Mouse (Mus musculus) lung, postnatal 4 days (tissue): ENCODE data around the gene Raly.
"Not testable (repeated sequence)": the region's sequence is repeated elsewhere in the genome, so short reads cannot be mapped to it uniquely, and the experiment has no call there.

Experiments
- DNase-seq, 2 experiments: peaks; one replicate each; pipeline ENCODE4 v3.0.0; 2021

Gene Raly

GRCm38 (mm10) chr2:154848086-154848485, 57.2 kb downstream of the Raly start:
- no peak for DNase-seq

DNA sequence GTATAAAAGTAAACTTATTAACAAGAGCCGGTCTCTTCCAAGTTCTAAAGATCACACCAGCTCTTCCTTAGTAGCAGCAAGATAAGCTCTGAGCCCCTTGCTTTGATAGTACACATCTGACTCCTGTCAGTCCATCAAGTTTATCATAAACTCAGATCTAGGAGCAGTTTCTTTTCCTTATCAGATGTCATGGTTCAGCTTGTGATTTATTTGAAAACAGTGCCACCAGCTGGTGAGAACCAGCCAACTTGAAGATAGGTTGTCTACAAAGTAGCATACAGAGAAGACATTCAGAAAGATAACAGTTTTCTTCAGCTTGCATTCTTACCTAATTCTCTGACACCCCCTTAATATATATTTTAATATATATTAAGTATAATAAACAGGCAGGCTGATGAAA, 64.5 kb downstream of the Raly start:
- peak in 1 of 2 experiments; percentile 69 for DNase-seq

GRCm38 (mm10) chr2:154863672-154864071, 72.8 kb downstream of the Raly start:
- no peak for DNase-seq

DNA sequence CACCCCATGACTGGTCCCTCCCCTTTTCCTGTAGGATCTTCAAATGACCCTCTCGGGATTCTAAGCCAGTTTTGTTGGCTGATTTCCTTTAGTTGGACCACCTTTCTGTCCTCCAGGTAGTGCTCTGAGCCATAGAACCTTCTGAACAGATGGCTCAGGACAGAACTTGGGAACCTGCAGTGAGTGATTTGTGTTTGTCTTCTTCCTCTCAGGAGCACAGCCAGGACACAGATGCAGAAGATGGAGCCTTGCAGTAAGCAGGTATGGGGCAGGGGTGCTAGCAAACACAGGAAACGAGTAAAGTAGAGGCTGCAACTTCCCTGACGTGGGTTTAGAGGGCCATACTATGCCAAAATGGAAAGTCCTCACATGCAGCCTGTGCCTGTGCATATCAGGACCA, 74.8 kb downstream of the Raly start:
- no peak for DNase-seq

DNA sequence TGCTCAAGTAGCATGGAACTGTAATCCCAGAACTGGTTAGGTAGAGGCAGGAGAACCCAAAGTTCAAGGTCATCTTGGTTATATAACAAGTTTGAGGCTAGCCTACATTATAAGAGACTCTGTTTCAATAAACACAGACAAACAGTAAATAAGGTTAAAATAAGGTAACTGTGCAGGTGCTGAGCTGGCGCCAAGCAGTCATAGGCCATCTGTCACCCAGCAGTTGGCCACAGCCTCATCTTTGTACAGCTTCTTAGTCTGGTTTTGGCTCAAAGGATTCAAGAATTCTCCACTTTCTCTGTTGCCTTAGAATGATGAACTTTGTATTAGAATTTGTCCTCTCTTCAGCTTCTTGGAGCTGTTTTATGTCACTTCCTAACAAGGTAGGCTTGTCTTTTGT, 77.2 kb downstream of the Raly start:
- no peak for DNase-seq

GRCm38 (mm10) chr2:154869954-154870641, 79.2 kb downstream of the Raly start:
- DNase-seq, result no peak

GRCm38 (mm10) chr2:154876621-154877020, 85.7 kb downstream of the Raly start:
- no peak for DNase-seq

GRCm38 (mm10) chr2:154891585-154891984, 100.7 kb downstream of the Raly start:
- DNase-seq, result no peak

- DNase-seq, result peak; percentile 97 to 98
These were observed 101.5 kb downstream of the Raly start, which contains the start of gene Eif2s2 for GRCm38 (mm10) chr2:154892201-154893044. Gene Eif2s2 (minus strand): TSS chr2:154892935.

- no peak for DNase-seq
These were observed 102.1 kb downstream of the Raly start for GRCm38 (mm10) chr2:154893045-154893385.

- no peak for DNase-seq
These were observed 102.7 kb downstream of the Raly start for GRCm38 (mm10) chr2:154893548-154893947.

- not testable (repeated sequence) for DNase-seq
These were observed 108.1 kb downstream of the Raly start for GRCm38 (mm10) chr2:154899004-154899403.

DNA sequence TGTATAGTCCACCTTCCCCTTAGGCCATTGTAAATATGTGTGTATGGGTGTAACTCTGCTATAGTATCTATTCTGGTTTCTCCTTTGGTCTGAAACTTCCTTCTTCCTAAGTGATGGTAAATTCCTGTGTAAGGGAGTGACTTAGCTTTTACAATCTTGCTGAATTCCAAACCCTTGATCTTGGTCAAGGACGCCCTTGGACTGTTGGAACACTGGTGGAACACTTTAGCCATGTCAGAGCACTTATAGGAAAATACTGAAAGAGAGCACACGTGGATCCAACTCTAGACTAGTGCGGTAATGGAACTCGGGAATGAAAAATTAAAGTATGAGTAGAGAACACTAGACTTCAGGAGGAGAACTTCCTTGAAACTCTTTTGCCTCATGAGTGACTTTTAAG, 108.5 kb downstream of the Raly start:
- not testable (repeated sequence) for DNase-seq

- no peak for DNase-seq
These were observed 111.2 kb downstream of the Raly start for GRCm38 (mm10) chr2:154902111-154902510.

GRCm38 (mm10) chr2:154905796-154906195, 114.9 kb downstream of the Raly start:
- DNase-seq, result no peak

DNA sequence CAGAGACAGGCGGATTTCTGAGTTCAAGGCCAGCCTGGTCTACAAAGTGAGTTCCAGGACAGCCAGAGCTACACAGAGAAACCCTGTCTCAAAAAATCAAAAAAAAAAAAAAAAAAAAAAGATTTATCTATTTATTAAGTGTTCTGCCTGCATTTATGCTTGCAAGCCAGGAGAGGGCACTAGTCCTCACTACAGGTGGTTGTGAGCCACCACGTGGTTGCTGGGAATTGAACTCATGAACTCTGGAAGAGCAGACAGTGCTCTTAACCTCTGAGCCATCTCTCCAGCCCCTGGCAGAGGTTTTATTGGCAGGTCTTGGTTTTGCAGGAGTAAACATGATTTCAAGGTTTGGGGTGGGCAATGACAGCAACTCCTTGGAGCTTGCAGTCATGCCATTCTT, 117.3 kb downstream of the Raly start:
- not testable (repeated sequence) for DNase-seq

DNA sequence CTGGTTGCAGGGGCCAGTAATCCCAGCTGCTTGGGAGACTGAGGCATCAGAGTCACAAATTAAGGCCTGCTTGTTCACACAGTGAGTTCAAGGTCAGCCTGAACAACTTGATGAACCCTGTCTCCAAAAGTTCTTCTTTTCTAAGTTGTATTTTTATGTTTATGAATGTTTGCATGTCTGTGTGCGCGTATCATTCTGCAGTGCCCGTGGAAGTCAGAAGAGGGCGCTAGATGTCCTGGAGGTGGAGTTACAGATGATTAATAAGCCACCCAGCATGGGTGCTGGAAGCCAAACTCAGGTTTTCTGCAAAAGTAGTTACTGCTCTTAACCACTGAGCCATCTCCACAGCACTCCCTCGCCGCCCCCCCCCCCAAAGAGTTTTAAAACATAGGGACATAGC, 118.9 kb downstream of the Raly start:
- no peak for DNase-seq

DNA sequence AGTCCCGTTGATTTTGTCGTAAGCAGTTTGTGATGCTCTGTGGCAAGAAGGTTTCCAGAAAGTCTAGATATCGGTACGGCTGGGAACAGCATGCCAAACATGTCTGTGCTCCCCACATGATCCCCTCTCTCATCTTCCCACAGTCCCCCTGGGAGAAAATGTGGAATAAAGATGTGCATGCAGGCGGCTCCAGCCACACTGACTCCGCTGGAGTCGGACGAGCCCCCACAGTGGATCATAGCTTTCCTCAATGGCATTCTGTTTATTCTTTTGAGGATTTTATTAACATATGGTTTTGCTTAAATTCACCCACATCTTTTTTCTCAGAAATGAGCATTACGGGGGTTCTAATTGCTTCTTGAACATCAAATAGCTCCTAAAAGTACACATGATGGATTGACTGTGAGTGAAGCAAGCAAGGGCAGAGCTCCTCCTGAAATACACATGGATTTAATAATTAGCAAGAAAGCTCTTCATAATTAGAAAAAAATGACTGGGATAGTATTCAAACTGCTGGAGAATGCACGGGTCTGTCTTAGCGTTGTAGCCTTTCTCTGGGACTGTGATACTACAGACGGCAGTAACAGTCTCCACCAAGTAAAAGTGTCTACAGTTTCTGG, 125.1 kb downstream of the Raly start:
- DNase-seq, result no peak

GRCm38 (mm10) chr2:154916547-154916946, 125.7 kb downstream of the Raly start:
- DNase-seq, result peak in 1 of 2 experiments; percentile 29
